Mouse (Mus musculus) heart, postnatal 0 days (tissue): ENCODE measurements around the gene Tmem56.

Source experiments
- CTCF ChIP-seq: IDR thresholded peaks from 2 replicates; pipeline ENCODE4 v1.5.1; 2016; ENCODE audit warnings: antibody characterized with exemption, control low read depth, low read depth
- EP300 ChIP-seq: IDR thresholded peaks from 2 replicates; pipeline ENCODE4 v1.6.1; 2016; ENCODE audit warnings: antibody characterized with exemption, low read depth

- no peak for TF ChIP-seq CTCF
- no peak for TF ChIP-seq EP300
These were observed 20.9 kb downstream of the Tmem56 start for GRCm38 (mm10) chr3:121261939-121262520.
